ENCODE assay signal across 18 mouse cellular contexts in the genomic region with DNA sequence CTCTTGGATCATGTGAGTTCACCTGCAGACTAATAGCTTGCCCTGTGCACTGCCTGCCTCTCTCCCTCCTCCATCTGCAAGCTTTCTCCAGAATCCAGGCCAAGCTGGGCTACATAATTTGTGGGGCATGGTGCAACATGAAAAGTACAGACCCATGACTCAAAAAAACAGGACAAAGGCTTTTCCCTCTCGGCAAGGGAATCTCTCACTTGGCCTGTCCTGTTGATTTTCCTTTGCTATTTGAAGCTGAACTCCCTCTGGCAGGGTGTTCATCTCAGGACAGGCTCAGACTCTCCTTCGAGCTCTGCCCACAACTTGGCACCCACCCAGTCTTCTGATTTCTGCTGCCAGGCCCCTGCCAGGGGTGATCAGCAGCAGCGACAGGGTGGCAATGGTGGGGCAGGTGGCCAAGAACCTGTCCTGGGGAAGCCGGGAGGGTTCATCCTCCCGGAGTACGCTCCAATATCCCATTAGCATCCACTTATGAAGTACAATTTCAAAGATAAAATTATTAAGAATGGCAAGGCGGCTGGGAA.
DNase-seq lines count a peak whose midpoint lies in the region; ATAC-seq lines count a peak whose summit lies in the region.
"Had no signal": no experiment of that assay in that cellular context is flagged by ENCODE, and none has a peak within 500 bp of the region (broad histone marks: within the 10 kb centered on the region; RNA-seq: fewer than 3 reads in every experiment).

No protein-coding gene starts in this region.

- 0 out of 2 replicates have a peak, but pooled peaks have one; percentile 48 for ATAC-seq in hindbrain, embryonic 15.5 days (ENCODE audit: low FRiP score, low read depth)
- ATAC-seq in hindbrain, embryonic 12.5 days (ENCODE audit: low FRiP score), result no peak
- ATAC-seq in intestine, embryonic 16.5 days, result no peak
- ATAC-seq: liver, embryonic 12.5 days; midbrain, embryonic 15.5 days had no signal

- WGBS in hindbrain, embryonic 15.5 days, result 60% methylated on average over 7 of the region's 7 CpGs
- 83% methylated on average over 7 of the region's 7 CpGs for WGBS in hindbrain, embryonic 12.5 days
- WGBS in intestine, embryonic 16.5 days, result 74% methylated on average over 7 of the region's 7 CpGs

- H3K4me1 ChIP-seq in hindbrain, embryonic 15.5 days (replicated peaks), result peaks cover 21% of the 10 kb centered on the region
- H3K4me1 ChIP-seq in hindbrain, embryonic 12.5 days, result peaks cover 14% of the 10 kb centered on the region
- no peaks in the 10 kb centered on the region for H3K4me1 ChIP-seq in intestine, embryonic 16.5 days (ENCODE audit: control insufficient read depth, insufficient read depth, low read length)
- H3K4me1 ChIP-seq: liver, embryonic 12.5 days had no signal

- no peak overlapping the region for H3K4me3 ChIP-seq in hindbrain, embryonic 15.5 days
- H3K4me3 ChIP-seq in hindbrain, embryonic 12.5 days, result no peak overlapping the region
- no peak overlapping the region for H3K4me3 ChIP-seq in intestine, embryonic 16.5 days (ENCODE audit: low read length)
- H3K4me3 ChIP-seq: embryonic facial prominence, embryonic 12.5 days; heart, embryonic 15.5 days; limb, embryonic 10.5 days; liver, embryonic 12.5 days; midbrain, embryonic 15.5 days had no signal

- no peak overlapping the region for H3K4me2 ChIP-seq in hindbrain, embryonic 15.5 days
- no peak overlapping the region for H3K4me2 ChIP-seq in hindbrain, embryonic 12.5 days (replicated peaks)
- H3K4me2 ChIP-seq in intestine, embryonic 16.5 days (ENCODE audit: low read depth, low read length), result no peak overlapping the region
- H3K4me2 ChIP-seq: embryonic facial prominence, embryonic 12.5 days; heart, embryonic 15.5 days; liver, embryonic 12.5 days; lung, embryonic 14.5 days; midbrain, embryonic 15.5 days had no signal

- no peaks in the 10 kb centered on the region for H3K9me3 ChIP-seq in hindbrain, embryonic 15.5 days
- H3K9me3 ChIP-seq in hindbrain, embryonic 12.5 days (replicated peaks), result no peaks in the 10 kb centered on the region
- no peaks in the 10 kb centered on the region for H3K9me3 ChIP-seq in intestine, embryonic 16.5 days (ENCODE audit: control insufficient read depth, low read length)
- H3K9me3 ChIP-seq: embryonic facial prominence, embryonic 12.5 days; heart, embryonic 15.5 days; limb, embryonic 10.5 days; liver, embryonic 12.5 days; midbrain, embryonic 15.5 days had no signal

- 0 out of 2 replicates have a peak, but pooled peaks cover 6% of the 10 kb centered on the region for H3K27me3 ChIP-seq in hindbrain, embryonic 15.5 days
- peaks cover 22% of the 10 kb centered on the region; the same call in 1 of the 2 replicates for H3K27me3 ChIP-seq in hindbrain, embryonic 12.5 days
- H3K27me3 ChIP-seq in intestine, embryonic 16.5 days (replicated peaks; ENCODE audit: control insufficient read depth, insufficient read depth, low read length), result 0 out of 2 replicates have a peak, but pooled peaks cover 4% of the 10 kb centered on the region
- H3K27me3 ChIP-seq: midbrain, embryonic 15.5 days had no signal

- peak; percentile 27 to 47 for DNase-seq in cerebellum, postnatal 25 days
- no peak for DNase-seq in cerebellum, adult 9-11 months
- peak; percentile 4 for DNase-seq in testis, postnatal 14 days (ENCODE audit: low spot score)
- DNase-seq in testis, postnatal 10 days (ENCODE audit: low spot score), result no peak
- DNase-seq: kidney, adult 11 months; layer of hippocampus, postnatal 36 days; lung, embryonic 14.5 days; thymus, postnatal 25 days had no signal

- no peak overlapping the region for H3K9ac ChIP-seq in hindbrain, embryonic 15.5 days
- no peak overlapping the region for H3K9ac ChIP-seq in hindbrain, embryonic 12.5 days
- no peak overlapping the region for H3K9ac ChIP-seq in intestine, embryonic 16.5 days (ENCODE audit: low read depth, low read length)
- H3K9ac ChIP-seq: embryonic facial prominence, embryonic 12.5 days; heart, embryonic 15.5 days; liver, embryonic 12.5 days; lung, embryonic 14.5 days; midbrain, embryonic 15.5 days had no signal

- H3K36me3 ChIP-seq in hindbrain, embryonic 15.5 days, result no peaks in the 10 kb centered on the region
- no peaks in the 10 kb centered on the region for H3K36me3 ChIP-seq in hindbrain, embryonic 12.5 days
- H3K36me3 ChIP-seq in intestine, embryonic 16.5 days (ENCODE audit: control insufficient read depth, insufficient read depth, low read length), result no peaks in the 10 kb centered on the region
- H3K36me3 ChIP-seq: embryonic facial prominence, embryonic 12.5 days; heart, embryonic 15.5 days; limb, embryonic 10.5 days; liver, embryonic 12.5 days; midbrain, embryonic 15.5 days had no signal

- no peak overlapping the region for H3K27ac ChIP-seq in hindbrain, embryonic 15.5 days (replicated peaks)
- no peak overlapping the region for H3K27ac ChIP-seq in hindbrain, embryonic 12.5 days
- H3K27ac ChIP-seq in intestine, embryonic 16.5 days (ENCODE audit: low read length), result no peak overlapping the region
- H3K27ac ChIP-seq: embryonic facial prominence, embryonic 12.5 days; heart, embryonic 15.5 days; kidney, postnatal 0 days; limb, embryonic 10.5 days; liver, embryonic 12.5 days; midbrain, embryonic 15.5 days; stomach, postnatal 0 days had no signal

Comparison
In these comparisons a context has a peak if more than half of its experiments do, and no peak if none do; other contexts are left out.
1. DNase-seq: peak in cerebellum, postnatal 25 days (2 of 2) and testis, postnatal 14 days (single experiment); none in cerebellum, adult 9-11 months (single experiment) and testis, postnatal 10 days (single experiment).